Mouse (Mus musculus) midbrain, embryonic 13.5 days (tissue): Measurements from ENCODE around the gene Dcaf17. TPM values are rescaled to one million over a fixed set of nuclear protein-coding genes. Genes with fewer than 3 reads are reported as not detected.

Experiments
- ATAC-seq: fragments of 200-750 bp; cut with Nextera tagmentation; 2 replicates; pipeline ENCODE4 v1.8.0; 2017; ENCODE audit warnings: mild to moderate bottlenecking, moderate TSS enrichment, moderate library complexity
- H3K27ac ChIP-seq: fragments of 300-500 bp; sonication (generic); 2 replicates; pipeline ENCODE4 v1.5.1; 2015; ENCODE audit warnings: inconsistent platforms, mild to moderate bottlenecking, moderate library complexity
- H3K27me3 ChIP-seq: fragments of 300-500 bp; sonication (generic); 2 replicates; pipeline ENCODE4 v1.6.1; 2015; ENCODE audit warnings: mild to moderate bottlenecking, inconsistent platforms
- H3K36me3 ChIP-seq: fragments of 300-500 bp; sonication (generic); 2 replicates; pipeline ENCODE4 v1.6.1; 2015; ENCODE audit warnings: mild to moderate bottlenecking, inconsistent platforms
- H3K4me1 ChIP-seq: fragments of 300-500 bp; sonication (generic); replicated peaks from 2 replicates; pipeline ENCODE4 v1.6.1; 2015; ENCODE audit warnings: inconsistent platforms
- H3K4me2 ChIP-seq: fragments of 300-500 bp; sonication (generic); replicated peaks from 2 replicates; pipeline ENCODE4 v1.6.1; 2015; ENCODE audit warnings: moderate library complexity, mild to moderate bottlenecking, inconsistent platforms
- H3K4me3 ChIP-seq: fragments of 300-500 bp; sonication (generic); replicated peaks from 2 replicates; pipeline ENCODE4 v1.5.1; 2015; ENCODE audit warnings: mild to moderate bottlenecking, inconsistent platforms
- H3K9ac ChIP-seq: fragments of 300-500 bp; sonication (generic); replicated peaks from 2 replicates; pipeline ENCODE4 v1.6.1; 2015; ENCODE audit warnings: mild to moderate bottlenecking, inconsistent platforms
- H3K9me3 ChIP-seq: fragments of 300-500 bp; sonication (generic); 2 replicates; pipeline ENCODE4 v1.6.1; 2016; ENCODE audit warnings: mild to moderate bottlenecking, inconsistent platforms
- WGBS: fragments of 180-500 bp; shearing (Covaris S2); methylation state at CpG from one replicate; pipeline ENCODE4 v1.1.7; 2015; 5-methylcytosine and 5-hydroxymethylcytosine counted together
- polyA plus RNA-seq: library from polyadenylated mRNA; unstranded; fragments of >200 nt; fragmentation: Nextera tagmentation; extraction: Ambion mirVana; gene quantifications from 2 replicates; pipeline ENCODE4 v1.2.1, GENCODE M21; 2015

Gene Dcaf17
- polyA plus RNA-seq, 1 experiment from 2014 or later = 38.6 TPM

GRCm38 (mm10) chr2:71031973-71032794, 22.9 kb upstream of the Dcaf17 start:
- Histone ChIP-seq H3K4me2 (peak overlapping the region; percentile 17; the same call in 1 of the 2 replicates), H3K9me3 (no peaks in the 10 kb centered on the region), H3K27ac (peak overlapping the region; percentile 59), H3K4me1 (peaks cover 40% of the 10 kb centered on the region), H3K4me3 (no peak overlapping the region), H3K9ac (no peak overlapping the region), H3K27me3 (no peaks in the 10 kb centered on the region), H3K36me3 (no peaks in the 10 kb centered on the region)
- WGBS = 58% methylated on average over 18 of the region's 18 CpGs
- ATAC-seq = peak; percentile 72; the same call in 1 of the 2 replicates

- H3K9me3 ChIP-seq = no peaks in the 10 kb centered on the region
- H3K4me2 ChIP-seq = no peak overlapping the region
- H3K4me1 ChIP-seq = peaks cover 40% of the 10 kb centered on the region
- no peaks in the 10 kb centered on the region for H3K27me3 ChIP-seq
- no peak for ATAC-seq
- peak overlapping the region; percentile 59; the same call in 1 of the 2 replicates for H3K27ac ChIP-seq
- no peak overlapping the region for H3K4me3 ChIP-seq
- 92% methylated on average over 4 of the region's 4 CpGs for WGBS
- H3K9ac ChIP-seq = no peak overlapping the region
- H3K36me3 ChIP-seq = no peaks in the 10 kb centered on the region
Observed at GRCm38 (mm10) chr2:71033014-71033413, 22.1 kb upstream of the Dcaf17 start.

GRCm38 (mm10) chr2:71033987-71034386, 21.1 kb upstream of the Dcaf17 start:
- H3K4me3 ChIP-seq = no peak overlapping the region
- WGBS = 32% methylated on average over 8 of the region's 8 CpGs
- H3K9ac ChIP-seq = no peak overlapping the region; the same call in 1 of the 2 replicates
- ATAC-seq = peak; percentile 73
- no peaks in the 10 kb centered on the region for H3K27me3 ChIP-seq
- H3K4me1 ChIP-seq = peaks cover 40% of the 10 kb centered on the region
- H3K36me3 ChIP-seq = no peaks in the 10 kb centered on the region
- no peak overlapping the region for H3K4me2 ChIP-seq
- no peaks in the 10 kb centered on the region for H3K9me3 ChIP-seq
- peak overlapping the region; percentile 64 for H3K27ac ChIP-seq

- no peak for ATAC-seq
- Histone ChIP-seq H3K4me1 (peaks cover 32% of the 10 kb centered on the region), H3K4me3 (no peak overlapping the region), H3K36me3 (no peaks in the 10 kb centered on the region), H3K9ac (no peak overlapping the region), H3K27me3 (no peaks in the 10 kb centered on the region), H3K27ac (no peak overlapping the region), H3K9me3 (no peaks in the 10 kb centered on the region), H3K4me2 (no peak overlapping the region)
- WGBS = 91% methylated on average over 6 of the region's 6 CpGs
Observed at GRCm38 (mm10) chr2:71037447-71037846, 17.7 kb upstream of the Dcaf17 start.

GRCm38 (mm10) chr2:71039522-71040121, 15.5 kb upstream of the Dcaf17 start:
- Histone ChIP-seq H3K4me2 (peak overlapping the region; percentile 32), H3K4me1 (peaks cover 10% of the 10 kb centered on the region), H3K36me3 (no peaks in the 10 kb centered on the region), H3K27me3 (no peaks in the 10 kb centered on the region), H3K4me3 (no peak overlapping the region), H3K9me3 (no peaks in the 10 kb centered on the region), H3K9ac (no peak overlapping the region), H3K27ac (no peak overlapping the region)
- 47% methylated on average over 11 of the region's 11 CpGs for WGBS
- peak; percentile 72 for ATAC-seq

DNA sequence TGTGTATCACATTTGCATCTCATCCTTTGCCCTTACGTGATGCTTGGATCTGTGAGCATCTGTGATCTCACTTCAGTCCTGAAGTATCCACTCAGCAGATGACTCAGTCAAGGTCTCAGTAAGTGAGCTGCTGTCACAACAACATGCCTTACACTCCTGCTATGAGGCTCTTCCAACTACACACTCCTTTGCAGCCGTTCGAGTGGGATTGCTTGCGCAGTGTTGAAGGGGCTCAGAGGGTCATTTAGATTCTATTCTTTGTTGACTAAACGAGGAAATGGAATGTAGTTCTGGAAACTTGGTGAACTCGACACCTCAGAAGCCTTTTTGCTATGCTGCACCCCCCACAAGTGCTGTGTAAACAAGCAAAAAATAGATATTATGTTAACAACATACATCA, 9.0 kb upstream of the Dcaf17 start:
- Histone ChIP-seq H3K27me3 (no peaks in the 10 kb centered on the region), H3K27ac (no peak overlapping the region), H3K4me3 (no peak overlapping the region), H3K4me1 (no peaks in the 10 kb centered on the region), H3K4me2 (no peak overlapping the region), H3K9me3 (no peaks in the 10 kb centered on the region), H3K9ac (no peak overlapping the region), H3K36me3 (no peaks in the 10 kb centered on the region)
- ATAC-seq = no peak
- WGBS = 81% methylated on average over 6 of the region's 6 CpGs

DNA sequence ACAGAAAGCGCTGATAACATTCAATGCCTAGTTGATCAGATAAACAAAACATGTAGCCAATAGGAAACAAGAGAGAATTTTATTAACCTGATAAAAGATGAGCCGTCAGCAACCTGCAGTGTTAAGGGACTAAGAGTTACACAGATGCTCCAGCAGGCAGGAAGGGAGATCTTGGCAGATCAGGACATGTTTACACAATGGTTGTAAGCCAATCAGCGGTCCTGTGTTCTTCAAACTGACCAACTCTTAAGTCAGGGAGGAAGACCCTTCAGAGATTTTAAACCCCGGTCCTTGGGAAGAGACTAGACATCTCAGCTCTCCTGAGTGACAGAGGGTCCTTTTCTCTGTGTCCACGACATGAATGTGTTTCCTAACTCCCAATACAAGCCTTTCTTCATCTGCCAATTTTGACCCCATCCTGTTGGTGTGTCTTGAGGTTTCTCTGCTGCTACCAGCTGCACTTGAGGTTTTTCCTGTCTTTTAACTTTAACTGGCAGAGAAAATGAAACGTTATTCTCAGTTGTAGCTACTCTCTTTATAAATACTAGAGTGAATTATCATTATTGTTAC, 8.3 kb upstream of the Dcaf17 start:
- ATAC-seq = no peak
- H3K9ac ChIP-seq = no peak overlapping the region
- H3K4me2 ChIP-seq = no peak overlapping the region
- no peak overlapping the region for H3K4me3 ChIP-seq
- no peaks in the 10 kb centered on the region for H3K36me3 ChIP-seq
- H3K9me3 ChIP-seq = no peaks in the 10 kb centered on the region
- no peak overlapping the region for H3K27ac ChIP-seq
- H3K27me3 ChIP-seq = no peaks in the 10 kb centered on the region
- no peaks in the 10 kb centered on the region for H3K4me1 ChIP-seq
- WGBS = 84% methylated on average over 6 of the region's 6 CpGs

GRCm38 (mm10) chr2:71048896-71049295, 6.2 kb upstream of the Dcaf17 start:
- Histone ChIP-seq H3K36me3 (no peaks in the 10 kb centered on the region), H3K4me3 (no peak overlapping the region), H3K9me3 (no peaks in the 10 kb centered on the region), H3K27me3 (no peaks in the 10 kb centered on the region), H3K9ac (no peak overlapping the region), H3K4me1 (peaks cover 4% of the 10 kb centered on the region), H3K4me2 (no peak overlapping the region), H3K27ac (no peak overlapping the region)
- WGBS = 74% methylated on average over 12 of the region's 12 CpGs
- no peak for ATAC-seq

- no peak overlapping the region for H3K27ac ChIP-seq
- no peaks in the 10 kb centered on the region for H3K36me3 ChIP-seq
- no peak overlapping the region for H3K4me2 ChIP-seq
- 94% methylated on average over 7 of the region's 7 CpGs for WGBS
- no peaks in the 10 kb centered on the region for H3K27me3 ChIP-seq
- H3K9me3 ChIP-seq = no peaks in the 10 kb centered on the region
- no peak for ATAC-seq
- peaks cover 17% of the 10 kb centered on the region for H3K4me1 ChIP-seq
- H3K4me3 ChIP-seq = no peak overlapping the region
- H3K9ac ChIP-seq = no peak overlapping the region
Observed at GRCm38 (mm10) chr2:71050511-71050910, 4.6 kb upstream of the Dcaf17 start.

- WGBS = 56% methylated on average over 9 of the region's 9 CpGs
- no peak overlapping the region for H3K27ac ChIP-seq
- ATAC-seq = no peak
Observed at GRCm38 (mm10) chr2:71054716-71055115, 412 bp upstream of the Dcaf17 start.

GRCm38 (mm10) chr2:71056115-71056835, 1.1 kb downstream of the Dcaf17 start:
- no peaks in the 10 kb centered on the region for H3K27me3 ChIP-seq
- H3K4me1 ChIP-seq = peaks cover 20% of the 10 kb centered on the region
- peak overlapping the region; percentile 86 for H3K9ac ChIP-seq
- H3K4me2 ChIP-seq = peak overlapping the region; percentile 78
- peaks cover 15% of the 10 kb centered on the region for H3K36me3 ChIP-seq
- peak overlapping the region; percentile 96 for H3K27ac ChIP-seq
- ATAC-seq = no peak
- no peaks in the 10 kb centered on the region for H3K9me3 ChIP-seq
- WGBS = 14% methylated on average over 21 of the region's 21 CpGs
- peak overlapping the region; percentile 86 for H3K4me3 ChIP-seq

More at GRCm38 (mm10) chr2:71054716-71055115, 412 bp upstream of the Dcaf17 start:
- Histone ChIP-seq H3K27me3 (no peaks in the 10 kb centered on the region), H3K9me3 (no peaks in the 10 kb centered on the region), H3K4me1 (peaks cover 20% of the 10 kb centered on the region), H3K4me3 (peak overlapping the region; percentile 86), H3K36me3 (peaks cover 11% of the 10 kb centered on the region), H3K4me2 (peak overlapping the region; percentile 78), H3K9ac (peak overlapping the region; percentile 76; the same call in 1 of the 2 replicates)
